Mouse (Mus musculus) C2C12 (cell line): ENCODE results near the gene Tnfsf13. TPM values are rescaled to one million over a fixed set of nuclear protein-coding genes. Genes with fewer than 3 reads are reported as not detected.

Source experiments
- H3K27me3 ChIP-seq: one replicate; pipeline ENCODE4 v1.6.1; 2011; ENCODE audit not compliant: control insufficient read depth, insufficient read depth, insufficient read length
- H3K36me3 ChIP-seq: one replicate; pipeline ENCODE4 v1.6.1; 2011; ENCODE audit not compliant: control insufficient read depth, insufficient read depth
- H3K4me3 ChIP-seq: one replicate; pipeline ENCODE4 v1.5.1; 2011; ENCODE audit warnings: mild to moderate bottlenecking, control low read depth; ENCODE audit not compliant: poor library complexity, insufficient read depth, severe bottlenecking
- H3K79me2 ChIP-seq: one replicate; pipeline ENCODE4 v1.6.1; 2011; ENCODE audit not compliant: control insufficient read depth, insufficient read depth
- H3K79me3 ChIP-seq: one replicate; pipeline ENCODE4 v1.6.1; 2011; ENCODE audit warnings: low read depth, control low read depth
- H3ac ChIP-seq: one replicate; pipeline ENCODE3; 2011; ENCODE audit warnings: low read depth; ENCODE audit not compliant: control insufficient read depth, insufficient read length
- CEBPB ChIP-seq: IDR thresholded peaks from one replicate; pipeline ENCODE4 v1.6.1; 2011; ENCODE audit warnings: low read depth, mild to moderate bottlenecking, control low read depth, moderate library complexity
- CTCF ChIP-seq: IDR thresholded peaks from one replicate; pipeline ENCODE4 v1.5.1; 2011; ENCODE audit not compliant: control insufficient read depth, insufficient read depth, insufficient read length
- FOSL1 ChIP-seq: IDR thresholded peaks from one replicate; pipeline ENCODE4 v1.8.0; 2011; ENCODE audit warnings: mild to moderate bottlenecking, low read length; ENCODE audit not compliant: poor library complexity, insufficient read depth, severe bottlenecking
- MAX ChIP-seq: IDR thresholded peaks from one replicate; pipeline ENCODE4 v1.6.1; 2011; ENCODE audit warnings: mild to moderate bottlenecking, control low read depth
- MYOD1 ChIP-seq: IDR thresholded peaks from one replicate; pipeline ENCODE4 v1.6.1; 2011; ENCODE audit warnings: low read depth; ENCODE audit not compliant: control insufficient read depth, insufficient read length
- MYOG ChIP-seq: IDR thresholded peaks from one replicate; pipeline ENCODE4 v1.6.1; 2011; ENCODE audit not compliant: control insufficient read depth, insufficient read length; ENCODE audit errors: extremely low read depth
- USF1 ChIP-seq: IDR thresholded peaks from one replicate; pipeline ENCODE4 v1.6.1; 2011; ENCODE audit warnings: low read depth, mild to moderate bottlenecking, control low read depth, moderate library complexity
- polyA plus RNA-seq: library from polyadenylated mRNA; unstranded; fragments of >200 nt; fragmentation: generic; extraction: Trizol; gene quantifications from one replicate; pipeline ENCODE4 v1.2.1, GENCODE M21; 2012; ENCODE audit warnings: missing spikeins

The Tnfsf13 gene
- polyA plus RNA-seq, 1 experiment = 0.28 TPM

DNA sequence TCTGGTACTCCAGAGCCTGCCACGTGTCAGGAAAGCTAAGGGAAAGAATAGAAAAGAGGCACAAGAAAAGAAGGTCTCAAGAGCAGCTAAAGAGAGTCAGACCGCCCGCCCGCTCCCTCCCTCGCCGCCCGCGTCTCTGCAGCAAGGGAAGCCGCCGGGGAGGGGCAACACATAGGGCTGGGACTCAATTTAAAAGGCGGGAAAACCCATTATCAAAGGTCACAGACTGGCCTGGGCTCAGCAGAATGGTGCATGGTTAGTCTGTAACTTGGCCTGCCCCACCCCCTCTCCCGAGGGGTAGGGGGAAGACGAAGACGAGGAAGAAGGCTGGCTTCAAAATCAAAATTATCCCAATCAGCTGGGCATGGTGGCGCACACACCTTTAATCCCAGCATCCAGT, 33.1 kb upstream of the Tnfsf13 start:
- TF ChIP-seq CTCF (no peak), CEBPB (no peak), USF1 (no peak), MYOD1 (no peak), MYOG (no peak), MAX (no peak), FOSL1 (no peak)
- Histone ChIP-seq H3K4me3 (no peak overlapping the region), H3K36me3 (no peaks in the 10 kb centered on the region), H3K79me3 (no peaks in the 10 kb centered on the region), H3K27me3 (no peaks in the 10 kb centered on the region), H3ac (no peak overlapping the region), H3K79me2 (no peaks in the 10 kb centered on the region)

DNA sequence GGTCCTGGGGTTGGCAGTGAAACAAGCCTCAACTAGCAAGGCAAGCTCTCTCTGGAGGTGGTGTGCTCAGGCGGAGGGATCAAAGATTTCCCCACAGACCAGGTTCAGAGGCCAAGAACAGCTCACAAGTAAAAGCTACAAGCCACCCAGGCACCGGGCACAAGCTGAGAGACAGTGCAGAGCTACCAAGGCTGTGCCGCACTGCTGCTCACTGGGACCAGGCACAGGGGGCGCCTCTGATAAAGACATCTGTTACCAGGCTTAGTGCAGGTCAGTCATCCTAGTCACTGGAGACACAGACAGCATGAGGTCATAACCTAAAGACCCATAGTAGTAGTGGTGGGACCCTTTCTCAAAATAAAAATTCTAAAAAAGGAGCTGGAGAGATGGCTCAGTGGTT, 31.4 kb upstream of the Tnfsf13 start:
- TF ChIP-seq FOSL1 = no peak
- no peak for TF ChIP-seq USF1
- no peak for TF ChIP-seq CTCF
- no peak for TF ChIP-seq MYOG
- no peak for TF ChIP-seq CEBPB
- TF ChIP-seq MYOD1 = no peak
- TF ChIP-seq MAX = no peak
- Histone ChIP-seq H3K79me3 (no peaks in the 10 kb centered on the region), H3K27me3 (no peaks in the 10 kb centered on the region), H3K79me2 (no peaks in the 10 kb centered on the region), H3K36me3 (no peaks in the 10 kb centered on the region), H3K4me3 (no peak overlapping the region), H3ac (no peak overlapping the region)

DNA sequence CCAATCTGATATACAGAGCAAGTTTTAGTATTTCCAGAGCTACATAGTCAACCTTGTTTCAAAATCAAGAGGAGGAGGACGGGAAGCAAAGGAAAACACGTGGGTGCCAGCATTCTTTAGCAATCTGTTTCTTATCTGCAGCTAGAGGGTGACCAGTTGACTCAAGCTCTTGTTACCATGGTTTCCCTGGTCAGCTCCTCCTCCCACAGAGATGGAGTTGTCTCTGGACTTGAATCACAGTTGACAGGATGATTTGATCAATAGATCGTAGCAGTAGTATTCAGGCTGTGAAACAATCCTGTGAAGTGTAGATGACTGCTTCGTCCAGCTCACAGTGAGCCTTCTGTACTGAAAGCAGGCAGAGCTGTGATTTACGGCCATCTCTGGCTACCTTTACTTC, 30.3 kb upstream of the Tnfsf13 start:
- Histone ChIP-seq H3K79me2 (no peaks in the 10 kb centered on the region), H3K79me3 (no peaks in the 10 kb centered on the region), H3ac (no peak overlapping the region), H3K27me3 (no peaks in the 10 kb centered on the region), H3K4me3 (no peak overlapping the region), H3K36me3 (no peaks in the 10 kb centered on the region)
- TF ChIP-seq MAX (no peak), CEBPB (no peak), CTCF (no peak), MYOD1 (no peak), MYOG (no peak), USF1 (no peak), FOSL1 (no peak)

DNA sequence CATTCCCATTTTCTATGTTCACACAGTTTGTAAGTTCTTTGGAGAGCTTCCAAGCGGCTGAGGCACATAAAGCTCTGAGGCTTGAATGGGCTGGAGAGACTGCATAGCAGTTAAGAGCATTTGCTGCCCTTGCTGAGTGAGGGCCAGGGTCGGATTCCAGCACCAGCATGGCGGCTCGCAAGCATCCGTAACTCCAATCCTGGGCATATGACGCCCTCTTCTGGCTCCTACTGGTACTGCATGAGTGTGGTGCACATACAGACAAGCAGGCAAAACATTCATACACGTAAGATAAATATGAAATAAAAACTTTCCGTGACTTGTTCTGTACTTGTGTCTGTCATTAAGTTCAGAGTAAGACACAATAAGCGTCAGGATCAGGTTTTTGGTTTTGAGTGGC, 29.9 kb upstream of the Tnfsf13 start:
- Histone ChIP-seq H3K27me3 (no peaks in the 10 kb centered on the region), H3K79me3 (no peaks in the 10 kb centered on the region), H3ac (no peak overlapping the region), H3K4me3 (no peak overlapping the region), H3K79me2 (no peaks in the 10 kb centered on the region), H3K36me3 (no peaks in the 10 kb centered on the region)
- TF ChIP-seq MYOG (no peak), CTCF (no peak), CEBPB (no peak), MAX (no peak), FOSL1 (no peak), USF1 (no peak), MYOD1 (no peak)

DNA sequence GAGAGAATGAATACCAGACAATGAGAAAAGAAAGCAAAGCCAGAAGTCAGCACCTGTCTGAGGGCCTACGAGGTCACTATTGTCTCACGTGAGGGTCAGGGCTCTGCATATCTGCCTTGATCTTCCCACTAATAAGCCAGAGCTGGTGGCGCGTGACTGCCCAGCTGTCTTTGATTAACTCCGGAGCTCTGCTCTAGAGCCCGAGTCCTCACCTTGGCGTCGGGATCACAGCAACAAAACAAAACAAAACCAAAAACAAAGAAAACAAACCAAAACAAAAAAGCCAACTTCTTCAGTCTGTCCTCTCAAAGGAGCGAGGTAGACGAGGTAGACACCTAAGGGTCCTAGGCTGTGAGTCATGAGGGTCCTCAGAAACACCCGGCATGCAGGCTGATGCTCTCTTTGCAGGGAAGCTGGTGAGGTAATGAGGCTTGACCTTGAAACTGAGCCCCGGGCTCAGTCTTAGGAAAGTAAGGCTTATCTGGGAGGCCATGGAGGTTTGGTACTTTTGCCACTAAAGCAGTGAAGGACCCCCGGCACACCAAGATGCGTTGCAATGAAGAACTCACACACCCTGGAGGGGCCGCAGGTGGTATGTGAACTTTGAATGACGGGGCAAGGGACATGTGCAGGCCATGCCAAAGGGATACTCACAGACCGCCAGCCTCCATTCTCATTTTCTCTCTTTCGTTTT, 29.2 kb upstream of the Tnfsf13 start:
- Histone ChIP-seq H3K36me3 (no peaks in the 10 kb centered on the region), H3K79me3 (no peaks in the 10 kb centered on the region), H3K27me3 (no peaks in the 10 kb centered on the region), H3ac (no peak overlapping the region), H3K4me3 (no peak overlapping the region), H3K79me2 (no peaks in the 10 kb centered on the region)
- TF ChIP-seq CEBPB (no peak), USF1 (no peak), MYOD1 (no peak), MAX (no peak), MYOG (no peak), CTCF (no peak), FOSL1 (no peak)

DNA sequence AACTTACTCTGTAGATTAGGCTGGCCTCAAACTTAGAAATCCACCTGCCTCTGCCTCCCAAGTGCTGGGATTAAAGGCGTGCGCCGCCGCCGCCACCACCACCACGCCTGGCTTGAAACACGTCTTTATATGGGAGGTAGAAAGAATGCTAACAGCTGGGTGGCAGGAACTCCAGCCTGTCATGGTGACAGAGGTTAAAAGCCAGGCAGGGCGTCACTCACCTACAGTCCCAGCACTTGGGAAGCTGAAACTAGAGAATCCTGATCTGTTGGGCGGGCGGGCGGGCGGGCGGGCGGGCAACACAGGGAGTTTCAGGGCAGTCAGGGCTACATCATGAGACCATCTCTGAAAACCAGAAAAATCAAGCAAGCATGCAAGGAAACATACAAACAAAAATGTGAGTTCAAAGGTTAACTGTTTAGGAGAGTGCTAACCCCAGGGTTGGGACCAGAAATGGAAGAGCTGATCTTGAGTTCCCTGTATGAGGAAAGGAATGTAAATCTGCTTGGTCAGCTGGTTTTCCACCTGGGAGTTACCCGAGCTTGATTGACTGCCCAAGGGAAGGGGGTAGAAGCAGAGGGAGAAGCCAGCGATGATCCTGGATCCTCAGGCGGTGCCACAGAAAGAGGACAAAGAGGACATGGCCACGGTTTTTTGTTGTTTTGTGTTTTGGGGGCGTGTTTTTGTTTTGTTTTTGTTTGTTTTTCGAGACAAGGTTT, 27.5 kb upstream of the Tnfsf13 start:
- no peak overlapping the region for H3ac ChIP-seq
- no peaks in the 10 kb centered on the region for H3K36me3 ChIP-seq
- H3K79me2 ChIP-seq = no peaks in the 10 kb centered on the region
- no peak for TF ChIP-seq MAX
- no peak for TF ChIP-seq CEBPB
- H3K27me3 ChIP-seq = no peaks in the 10 kb centered on the region
- no peaks in the 10 kb centered on the region for H3K79me3 ChIP-seq
- H3K4me3 ChIP-seq = no peak overlapping the region
